Mouse (Mus musculus) lung, adult 2 months (tissue): Measurements from ENCODE around the gene 4930430A15Rik.

Experiments
- CTCF ChIP-seq: fragments of 200-500 bp; IDR thresholded peaks from 2 replicates; pipeline ENCODE4 v1.5.1; 2011; ENCODE audit warnings: mild to moderate bottlenecking, low read length, control low read depth; ENCODE audit not compliant: insufficient read depth
- POLR2A ChIP-seq: fragments of 200-500 bp; IDR thresholded peaks from 2 replicates; pipeline ENCODE4 v1.6.1; 2011; ENCODE audit warnings: low read depth, mild to moderate bottlenecking, control low read depth, low read length, borderline replicate concordance; ENCODE audit errors: extremely low read depth

DNA sequence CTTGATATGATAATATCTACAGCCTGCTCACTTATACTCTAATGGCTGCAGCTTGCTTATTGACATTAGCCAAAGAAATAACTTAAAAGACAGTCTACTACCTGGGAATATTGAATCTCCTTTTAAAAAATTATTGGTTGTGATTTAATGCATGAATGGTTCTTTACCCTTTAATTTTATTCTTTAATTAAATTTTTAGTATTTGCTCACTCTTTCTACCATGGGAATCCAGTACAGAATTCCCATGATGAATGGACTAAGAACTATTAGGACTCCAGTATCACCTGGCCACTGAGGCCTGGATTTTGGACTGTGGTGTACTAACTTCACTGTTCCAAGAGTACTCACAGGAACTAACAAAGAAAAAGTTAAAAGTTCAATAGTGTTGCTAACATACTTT, 24.8 kb upstream of the 4930430A15Rik start, which contains the start of gene Olfr1276:
- no peak for TF ChIP-seq CTCF
- no peak for TF ChIP-seq POLR2A
